Mouse (Mus musculus) common myeloid progenitor, adult 5-6 weeks (primary cell): ENCODE results near the gene Gm5890. TPM values are rescaled to one million over a fixed set of nuclear protein-coding genes. Genes with fewer than 3 reads are reported as not detected.
"Not testable (repeated sequence)": the region's sequence is repeated elsewhere in the genome, so short reads cannot be mapped to it uniquely, and the experiment has no call there.

ENCODE experiments used
- ATAC-seq: replicated peaks from 2 replicates; pipeline ENCODE4 v1.8.0; 2016; ENCODE audit warnings: low read depth, mild to moderate bottlenecking, moderate TSS enrichment, inconsistent platforms; ENCODE audit not compliant: poor library complexity, severe bottlenecking
- total RNA-seq: library from RNA; stranded (forward); fragments of 200-1000, 187-1606 nt; gene quantifications from 2 replicates; pipeline ENCODE4 v1.2.3, GENCODE M21; 2017

The Gm5890 gene
- total RNA-seq = not detected in 2 replicates

DNA sequence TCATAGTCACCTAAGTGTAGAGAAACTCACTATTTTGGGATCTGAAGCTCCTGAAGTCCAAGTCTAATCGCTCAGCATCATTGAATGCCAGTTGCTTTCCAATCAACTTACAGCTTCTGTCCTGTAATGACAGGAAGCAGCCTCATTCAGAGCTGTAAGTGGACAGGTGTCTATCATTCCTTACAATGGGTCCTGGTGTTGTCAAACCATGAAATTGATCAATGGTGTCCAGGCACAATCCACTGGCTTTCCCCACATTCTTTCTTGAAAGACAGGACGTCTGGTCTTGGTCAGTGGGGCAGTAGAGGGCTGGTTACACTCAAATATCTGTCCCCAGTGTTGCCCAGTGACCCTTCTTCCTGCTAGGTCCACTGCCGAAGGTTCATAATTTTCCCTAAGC is at the start of gene Gm5890:
Gene Gm5890, minus strand, starts transcription at position 101 of the 400 bp plus-strand sequence.
- not testable (repeated sequence) for ATAC-seq

GRCm38 (mm10) chr7:20233728-20234127 is 28.9 kb downstream of the Gm5890 start, which contains the start of gene Gm4498:
TSS of gene Gm4498 (minus strand) at chr7:20233828.
- ATAC-seq = not testable (repeated sequence)

Other genes starting within 250 kb of the Gm5890 start
- not detected in 2 replicates for gene Vmn1r91, start 163.2 kb downstream of the Gm5890 start, total RNA-seq
- not detected in 2 replicates for gene Gm16442, start 140.3 kb downstream of the Gm5890 start, total RNA-seq
- gene Vmn1r93, start 123.7 kb downstream of the Gm5890 start, total RNA-seq = not detected in 2 replicates
- gene Vmn1r94, start 94.5 kb downstream of the Gm5890 start, total RNA-seq = not detected in 2 replicates
- gene Vmn1r95, start 69.1 kb downstream of the Gm5890 start, total RNA-seq = not detected in 2 replicates
- gene Gm6164, start 57.2 kb downstream of the Gm5890 start, total RNA-seq = not detected in 2 replicates
- gene Gm4498, start 29.0 kb downstream of the Gm5890 start, total RNA-seq = not detected in 2 replicates
- gene Gm4133, start 71.2 kb upstream of the Gm5890 start, total RNA-seq = not detected in 2 replicates
- gene Gm5728, start 112.6 kb upstream of the Gm5890 start, total RNA-seq = not detected in 2 replicates
- gene Vmn1r100, start 155.1 kb upstream of the Gm5890 start, total RNA-seq = not detected in 2 replicates
- not detected in 2 replicates for gene Vmn1r101, start 179.8 kb upstream of the Gm5890 start, total RNA-seq
- not detected in 2 replicates for gene Gm10670, start 212.1 kb upstream of the Gm5890 start, total RNA-seq
- not detected in 2 replicates for gene Vmn1r103, start 247.7 kb upstream of the Gm5890 start, total RNA-seq